Mouse (Mus musculus): ENCODE measurements at regions not wholly inside any gene's neighbourhood (a gene's known extent, or its start where the extent isn't known, plus 50 kb on each side); places are given as distances from the start of the nearest gene placed in this dataset.

DNA sequence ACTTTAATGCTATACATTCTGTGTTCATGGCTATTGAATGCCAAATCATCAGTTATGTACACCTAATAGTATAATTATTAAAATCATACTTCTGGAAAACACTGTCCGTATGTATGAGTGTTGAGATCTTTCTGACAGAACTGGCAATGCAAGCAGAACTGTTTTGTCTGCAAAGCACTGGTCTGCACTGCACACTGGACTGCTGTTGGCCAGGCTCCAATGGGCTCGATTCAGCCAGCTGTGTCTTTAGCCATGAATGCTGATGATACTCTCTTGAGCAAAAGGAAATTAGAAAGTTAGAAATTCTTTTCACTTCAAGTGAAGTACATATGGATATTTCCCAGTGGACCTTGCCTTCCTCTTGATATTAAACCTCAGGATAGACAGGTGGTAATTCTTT is 576.5 kb upstream of the Cdh12 start:
- in situ Hi-C loops (cut with MboI; ENCODE audit: low sequenced_read_pairs in 2 of 2, unreplicated experiment in 2 of 2) = no loop called here
- no peaks in the 10 kb centered on the region for H3K9me3 ChIP-seq (ENCODE audit: control insufficient read depth, insufficient read depth, low read depth, low read length)
- H3K4me3 ChIP-seq (ENCODE audit: insufficient read depth in 1 of 2, low read depth in 1 of 2, low read length in 2 of 2, poor library complexity in 1 of 2, severe bottlenecking in 1 of 2) = no peak overlapping the region
- H3K27ac ChIP-seq (ENCODE audit: insufficient read depth, low read depth, low read length, poor library complexity, severe bottlenecking) = no peak overlapping the region
- DNase-seq (ENCODE audit: low read depth, low spot score) = no peak
- no peak for TF ChIP-seq ZC3H11A (IDR thresholded peaks at IDR 0.05; ENCODE audit: borderline replicate concordance, low read depth, low read length)
- no peak for TF ChIP-seq MAFK (IDR thresholded peaks at IDR 0.05; ENCODE audit: insufficient read depth, low read depth, low read length)
- TF ChIP-seq HCFC1 (IDR thresholded peaks at IDR 0.05; ENCODE audit: borderline replicate concordance, insufficient read depth, low read length) = no peak
- TF ChIP-seq CHD2 (IDR thresholded peaks at IDR 0.05; ENCODE audit: low read depth, low read length) = no peak
- no peak for TF ChIP-seq ZNF384 (IDR thresholded peaks at IDR 0.05; ENCODE audit: low read depth, low read length)
- no peak overlapping the region for H3K9ac ChIP-seq (ENCODE audit: insufficient read depth, low read depth, low read length, poor library complexity, severe bottlenecking)
- H3K36me3 ChIP-seq (ENCODE audit: control insufficient read depth, insufficient read depth, low read length, poor library complexity, severe bottlenecking) = no peaks in the 10 kb centered on the region
- H3K4me1 ChIP-seq (ENCODE audit: control insufficient read depth in 2 of 2, insufficient read depth in 2 of 2, low read length in 2 of 2, poor library complexity in 1 of 2) = no peaks in the 10 kb centered on the region

All from ES-E14 (cell line).